Mouse (Mus musculus) erythroblast, embryonic 14.5 days (primary cell): ENCODE measurements at regions not wholly inside any gene's neighbourhood (a gene's known extent, or its start where the extent isn't known, plus 50 kb on each side); places are given as distances from the start of the nearest gene placed in this dataset.

ENCODE experiments used
- GATA1 ChIP-seq: IDR thresholded peaks from 2 replicates; pipeline ENCODE4 v1.6.1; 2012; ENCODE audit warnings: low read length, inconsistent platforms, mixed read lengths
- TAL1 ChIP-seq: IDR thresholded peaks from 3 replicates; pipeline ENCODE4 v1.6.1; 2012; ENCODE audit warnings: low read length, inconsistent platforms, mixed read lengths

- TF ChIP-seq TAL1 = no peak
- no peak for TF ChIP-seq GATA1
These were observed 584.8 kb upstream of the C030005K15Rik start for GRCm38 (mm10) chr10:98311403-98311802.
